Mouse (Mus musculus) limb, embryonic 15.5 days (tissue): ENCODE data around the gene Mogs. TPM values are rescaled to one million over a fixed set of nuclear protein-coding genes. Genes with fewer than 3 reads are reported as not detected.
"Not testable (repeated sequence)": the region's sequence is repeated elsewhere in the genome, so short reads cannot be mapped to it uniquely, and the experiment has no call there.

Source experiments
- ATAC-seq: fragments of 200-750 bp; cut with Nextera tagmentation; 2 replicates; pipeline ENCODE4 v1.8.0; 2017; ENCODE audit warnings: low read depth, moderate TSS enrichment; ENCODE audit not compliant: insufficient number of reproducible peaks, low FRiP score, low TSS enrichment
- H3K27ac ChIP-seq: fragments of 300-500 bp; sonication (generic); 2 replicates; pipeline ENCODE4 v1.5.1; 2015; ENCODE audit warnings: moderate library complexity, mild to moderate bottlenecking, inconsistent platforms
- H3K27me3 ChIP-seq: fragments of 300-500 bp; sonication (generic); 2 replicates; pipeline ENCODE4 v1.6.1; 2015; ENCODE audit warnings: inconsistent platforms
- H3K36me3 ChIP-seq: fragments of 300-500 bp; sonication (generic); 2 replicates; pipeline ENCODE4 v1.6.1; 2015; ENCODE audit warnings: inconsistent platforms
- H3K4me1 ChIP-seq: fragments of 300-500 bp; sonication (generic); 2 replicates; pipeline ENCODE4 v1.6.1; 2015; ENCODE audit warnings: inconsistent platforms
- H3K4me2 ChIP-seq: fragments of 300-500 bp; sonication (generic); 2 replicates; pipeline ENCODE4 v1.6.1; 2015; ENCODE audit warnings: mild to moderate bottlenecking, inconsistent platforms
- H3K4me3 ChIP-seq: fragments of 300-500 bp; sonication (generic); 2 replicates; pipeline ENCODE4 v1.5.1; 2015; ENCODE audit warnings: mild to moderate bottlenecking, inconsistent platforms
- H3K9ac ChIP-seq: fragments of 300-500 bp; sonication (generic); 2 replicates; pipeline ENCODE4 v1.6.1; 2015; ENCODE audit warnings: inconsistent platforms
- H3K9me3 ChIP-seq: fragments of 300-500 bp; sonication (generic); 2 replicates; pipeline ENCODE4 v1.6.1; 2016; ENCODE audit warnings: inconsistent platforms
- WGBS: fragments of 180-500 bp; shearing (Covaris S2); methylation state at CpG from one replicate; pipeline ENCODE4 v1.1.7; 2015; 5-methylcytosine and 5-hydroxymethylcytosine counted together
- polyA plus RNA-seq: library from polyadenylated mRNA; unstranded; fragments of >200 nt; fragmentation: Nextera tagmentation; extraction: Ambion mirVana; gene quantifications from 2 replicates; pipeline ENCODE4 v1.2.1, GENCODE M21; 2015

The Mogs gene
- polyA plus RNA-seq, 1 experiment from 2014 or later, result 53.8 TPM

- peaks cover 58% of the 10 kb centered on the region for H3K4me1 ChIP-seq
- H3K4me3 ChIP-seq, result no peak overlapping the region
- H3K4me2 ChIP-seq, result peak overlapping the region; percentile 55; the same call in 1 of the 2 replicates
- no peaks in the 10 kb centered on the region for H3K9me3 ChIP-seq
- H3K36me3 ChIP-seq, result peaks cover 31% of the 10 kb centered on the region
- ATAC-seq, result no peak
- H3K27ac ChIP-seq, result peak overlapping the region; percentile 72; the same call in 1 of the 2 replicates
- H3K9ac ChIP-seq, result no peak overlapping the region
- 46% methylated on average over 11 of the region's 11 CpGs for WGBS
- H3K27me3 ChIP-seq, result no peaks in the 10 kb centered on the region
These were observed 27.6 kb downstream of the Mogs start for GRCm38 (mm10) chr6:83142886-83143285.

- 65% methylated on average over 2 of the region's 2 CpGs for WGBS
- H3K9me3 ChIP-seq, result no peaks in the 10 kb centered on the region
- H3K9ac ChIP-seq, result no peak overlapping the region
- peaks cover 49% of the 10 kb centered on the region for H3K36me3 ChIP-seq
- H3K4me3 ChIP-seq, result no peak overlapping the region
- H3K27ac ChIP-seq, result no peak overlapping the region
- H3K4me1 ChIP-seq, result peaks cover 35% of the 10 kb centered on the region
- ATAC-seq, result no peak
- H3K4me2 ChIP-seq, result no peak overlapping the region
- no peaks in the 10 kb centered on the region for H3K27me3 ChIP-seq
These were observed 29.9 kb downstream of the Mogs start for GRCm38 (mm10) chr6:83145209-83145608.

- H3K4me2 ChIP-seq, result no peak overlapping the region
- no peaks in the 10 kb centered on the region for H3K9me3 ChIP-seq
- peaks cover 55% of the 10 kb centered on the region for H3K36me3 ChIP-seq
- H3K4me3 ChIP-seq, result no peak overlapping the region
- peak overlapping the region; percentile 3; the same call in 1 of the 2 replicates for H3K27ac ChIP-seq
- H3K4me1 ChIP-seq, result peaks cover 31% of the 10 kb centered on the region
- H3K9ac ChIP-seq, result no peak overlapping the region
- 48% methylated on average over 9 of the region's 9 CpGs for WGBS
- ATAC-seq, result no peak
- H3K27me3 ChIP-seq, result no peaks in the 10 kb centered on the region
These were observed 30.5 kb downstream of the Mogs start for GRCm38 (mm10) chr6:83145805-83146204.

- Histone ChIP-seq H3K36me3 (peaks cover 70% of the 10 kb centered on the region), H3K4me2 (no peak overlapping the region), H3K4me1 (peaks cover 18% of the 10 kb centered on the region), H3K9ac (no peak overlapping the region), H3K4me3 (no peak overlapping the region), H3K27me3 (no peaks in the 10 kb centered on the region), H3K27ac (no peak overlapping the region), H3K9me3 (no peaks in the 10 kb centered on the region)
- 68% methylated on average over 7 of the region's 7 CpGs for WGBS
- ATAC-seq, result no peak
These were observed 32.0 kb downstream of the Mogs start for GRCm38 (mm10) chr6:83147280-83147679.

- no peak for ATAC-seq
- Histone ChIP-seq H3K4me1 (peaks cover 16% of the 10 kb centered on the region), H3K9me3 (no peaks in the 10 kb centered on the region), H3K4me2 (no peak overlapping the region), H3K36me3 (peaks cover 69% of the 10 kb centered on the region), H3K9ac (no peak overlapping the region), H3K27me3 (no peaks in the 10 kb centered on the region), H3K27ac (0 out of 2 replicates have a peak overlapping the region, but pooled peaks have one; percentile 23), H3K4me3 (no peak overlapping the region)
- 42% methylated on average over 8 of the region's 8 CpGs for WGBS
These were observed 36.4 kb downstream of the Mogs start for GRCm38 (mm10) chr6:83151721-83152120.

GRCm38 (mm10) chr6:83153038-83153437, 37.7 kb downstream of the Mogs start:
- peaks cover 56% of the 10 kb centered on the region for H3K36me3 ChIP-seq
- H3K27me3 ChIP-seq, result no peaks in the 10 kb centered on the region
- WGBS, result 85% methylated on average over 12 of the region's 12 CpGs
- H3K9ac ChIP-seq, result no peak overlapping the region
- ATAC-seq, result no peak
- H3K4me1 ChIP-seq, result peaks cover 16% of the 10 kb centered on the region
- H3K27ac ChIP-seq, result no peak overlapping the region
- H3K4me2 ChIP-seq, result no peak overlapping the region
- no peak overlapping the region for H3K4me3 ChIP-seq
- no peaks in the 10 kb centered on the region for H3K9me3 ChIP-seq

- no peak overlapping the region for H3K9ac ChIP-seq
- H3K27ac ChIP-seq, result no peak overlapping the region
- ATAC-seq, result no peak
- H3K27me3 ChIP-seq, result no peaks in the 10 kb centered on the region
- peaks cover 51% of the 10 kb centered on the region for H3K36me3 ChIP-seq
- 72% methylated on average over 5 of the region's 5 CpGs for WGBS
- H3K4me1 ChIP-seq, result peaks cover 16% of the 10 kb centered on the region
- no peak overlapping the region for H3K4me3 ChIP-seq
- H3K9me3 ChIP-seq, result no peaks in the 10 kb centered on the region
- H3K4me2 ChIP-seq, result no peak overlapping the region
These were observed 38.2 kb downstream of the Mogs start for GRCm38 (mm10) chr6:83153485-83153884.

- WGBS, result 7% methylated on average over 23 of the region's 23 CpGs
These were observed 40.4 kb downstream of the Mogs start for GRCm38 (mm10) chr6:83155552-83156238.

GRCm38 (mm10) chr6:83156259-83156684, 41.0 kb downstream of the Mogs start, which contains the start of the genes Wdr54 and 1700003E16Rik:
Gene Wdr54, minus strand, starts transcription at chr6:83156397.
Gene 1700003E16Rik, plus strand, starts transcription at chr6:83156404.
- H3K9me3 ChIP-seq, result no peaks in the 10 kb centered on the region
- H3K36me3 ChIP-seq, result peaks cover 23% of the 10 kb centered on the region
- peak within 1 kb of the TSS; percentile 35 for H3K9ac ChIP-seq
- H3K4me3 ChIP-seq, result peak within 1 kb of the TSS; percentile 51
- no peak within 1 kb of the TSS for H3K27ac ChIP-seq
- peak within 1 kb of the TSS; percentile 86 for H3K4me2 ChIP-seq
- WGBS, result 2% methylated on average over 32 of the region's 32 CpGs
- H3K27me3 ChIP-seq, result peaks cover 15% of the 10 kb centered on the region
- peak; percentile 80 for ATAC-seq
- peaks cover 21% of the 10 kb centered on the region for H3K4me1 ChIP-seq

More at GRCm38 (mm10) chr6:83155552-83156238, 40.4 kb downstream of the Mogs start:
- H3K4me2 ChIP-seq, result peak overlapping the region; percentile 86
- peak overlapping the region; percentile 51 for H3K4me3 ChIP-seq
- peaks cover 9% of the 10 kb centered on the region for H3K27me3 ChIP-seq
- ATAC-seq, result no peak
- peaks cover 29% of the 10 kb centered on the region for H3K36me3 ChIP-seq
- no peaks in the 10 kb centered on the region for H3K9me3 ChIP-seq
- H3K27ac ChIP-seq, result no peak overlapping the region
- H3K9ac ChIP-seq, result peak overlapping the region; percentile 35; the same call in 1 of the 2 replicates
- H3K4me1 ChIP-seq, result peaks cover 16% of the 10 kb centered on the region

GRCm38 (mm10) chr6:83159456-83159855, 44.2 kb downstream of the Mogs start:
- H3K36me3 ChIP-seq, H3K27ac ChIP-seq, ATAC-seq, H3K9me3 ChIP-seq, H3K4me2 ChIP-seq, H3K4me3 ChIP-seq, H3K9ac ChIP-seq: not testable (repeated sequence)
- H3K27me3 ChIP-seq, result peaks cover 29% of the 10 kb centered on the region
- WGBS, result 34% methylated on average over 3 of the region's 3 CpGs
- H3K4me1 ChIP-seq, result peaks cover 36% of the 10 kb centered on the region

GRCm38 (mm10) chr6:83161442-83161841, 46.1 kb downstream of the Mogs start:
- Histone ChIP-seq H3K9me3 (no peaks in the 10 kb centered on the region), H3K36me3 (no peaks in the 10 kb centered on the region), H3K27ac (no peak overlapping the region), H3K4me3 (peak overlapping the region; percentile 46), H3K9ac (peak overlapping the region; percentile 45), H3K27me3 (peaks cover 29% of the 10 kb centered on the region), H3K4me2 (peak overlapping the region; percentile 84), H3K4me1 (peaks cover 29% of the 10 kb centered on the region)
- ATAC-seq, result no peak
- WGBS, result 7% methylated on average over 19 of the region's 19 CpGs

GRCm38 (mm10) chr6:83161921-83162641, 46.8 kb downstream of the Mogs start:
- Histone ChIP-seq H3K4me1 (peaks cover 34% of the 10 kb centered on the region), H3K9me3 (no peaks in the 10 kb centered on the region), H3K4me3 (peak overlapping the region; percentile 46), H3K27ac (no peak overlapping the region), H3K27me3 (peaks cover 29% of the 10 kb centered on the region), H3K4me2 (peak overlapping the region; percentile 84), H3K36me3 (no peaks in the 10 kb centered on the region), H3K9ac (peak overlapping the region; percentile 45)
- 1% methylated on average over 49 of the region's 49 CpGs for WGBS
- ATAC-seq, result no peak
